Mouse (Mus musculus) spleen, embryonic (tissue): ENCODE data around the gene Gm11549.

ENCODE experiments used
- CTCF ChIA-PET: fragments of 350-600 bp; sonication (Branson Sonifier 250); formaldehyde crosslinking; loops from one replicate; lab custom pipeline; 2022; lab: Charles Lee

Gm11549 gene

DNA sequence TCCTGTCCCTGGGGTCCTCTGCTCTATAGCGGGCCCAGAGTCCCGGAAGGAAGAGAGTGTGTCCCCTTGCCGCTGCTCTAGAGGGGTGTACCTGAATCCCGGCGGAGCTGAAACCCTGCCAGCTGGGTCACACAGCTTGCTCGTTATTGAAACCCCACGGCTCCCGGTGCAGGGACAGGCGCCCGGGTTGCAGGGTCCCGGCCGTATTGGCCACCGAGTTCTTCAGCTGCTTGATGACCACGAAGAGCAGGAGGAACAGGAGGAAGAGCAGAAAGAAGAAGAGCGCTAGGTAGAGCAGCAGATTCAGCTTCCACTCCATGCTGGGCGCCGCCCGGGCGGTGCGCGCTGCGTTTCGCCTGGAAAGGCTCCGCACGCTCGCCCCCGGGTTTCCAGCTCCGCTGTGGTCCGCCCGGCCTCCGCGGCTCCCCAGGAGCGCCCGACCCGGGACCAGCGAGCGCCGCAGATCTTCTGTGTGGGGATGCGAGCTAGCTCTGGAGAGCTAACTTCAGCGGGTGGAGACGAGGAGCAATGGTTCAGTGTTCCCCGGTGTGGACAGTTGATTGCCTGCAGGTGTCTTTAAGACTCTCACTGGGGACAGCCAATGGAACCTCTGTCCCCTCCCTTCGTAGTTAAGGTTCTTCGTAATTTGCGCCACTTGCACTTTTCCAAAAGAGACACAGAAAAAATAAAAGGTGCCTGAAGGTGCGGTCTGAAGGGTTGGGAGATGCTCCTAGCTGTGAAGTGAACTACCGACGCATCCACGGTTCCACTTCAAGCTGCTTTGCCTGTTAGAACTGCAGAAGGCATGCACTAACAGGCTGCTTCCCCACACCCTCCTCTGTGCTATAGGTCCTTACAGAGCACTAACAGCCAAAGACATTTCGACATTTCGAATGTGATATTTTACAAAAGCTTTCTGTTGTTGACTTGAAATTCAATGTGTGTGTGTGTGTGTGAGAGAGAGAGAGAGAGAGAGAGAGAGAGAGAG, at the start of gene Gm11549:
TSS of gene Gm11549 (minus strand) at position 741 of the 988 bp plus-strand sequence.
- CTCF ChIA-PET: no interaction called here

DNA sequence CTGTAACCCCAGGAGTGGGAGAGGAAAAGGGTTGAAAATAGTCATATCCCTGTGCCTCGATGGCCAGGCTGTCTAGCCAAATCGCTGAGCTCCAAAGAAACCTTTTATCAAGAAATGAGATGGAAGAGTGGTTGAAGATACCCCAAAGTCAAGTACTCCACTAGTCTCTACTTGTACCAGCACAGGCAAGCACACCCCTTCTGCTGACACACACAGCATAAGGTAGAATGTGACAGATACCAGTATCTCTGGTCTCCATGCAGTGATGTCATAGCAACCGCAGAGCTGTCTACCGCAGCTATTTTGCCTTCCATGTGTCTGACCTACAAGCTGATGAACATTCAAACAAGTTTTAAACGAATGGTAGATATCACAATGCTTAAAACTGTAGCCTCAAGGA, 48.2 kb upstream of the Gm11549 start:
- CTCF ChIA-PET: no interaction called here

DNA sequence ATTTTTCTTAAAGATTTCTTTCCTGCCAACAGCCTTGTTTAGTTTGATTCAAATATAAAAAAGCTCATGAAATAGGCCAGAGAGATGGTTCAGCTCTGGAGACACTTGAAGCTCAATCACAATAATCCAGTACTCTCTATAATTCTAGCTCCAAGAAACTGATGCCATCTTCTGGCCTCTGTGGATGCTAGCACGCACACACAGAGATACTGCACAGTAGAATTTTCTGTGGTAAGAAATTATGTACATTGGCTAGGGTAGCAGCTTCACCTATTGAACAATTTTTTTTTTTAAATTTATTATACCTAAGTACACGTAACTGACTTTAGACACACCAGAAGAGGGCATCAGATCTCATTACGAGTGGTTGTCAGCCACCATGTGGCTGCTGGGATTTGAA, 42.1 kb upstream of the Gm11549 start:
- CTCF ChIA-PET: no interaction called here

DNA sequence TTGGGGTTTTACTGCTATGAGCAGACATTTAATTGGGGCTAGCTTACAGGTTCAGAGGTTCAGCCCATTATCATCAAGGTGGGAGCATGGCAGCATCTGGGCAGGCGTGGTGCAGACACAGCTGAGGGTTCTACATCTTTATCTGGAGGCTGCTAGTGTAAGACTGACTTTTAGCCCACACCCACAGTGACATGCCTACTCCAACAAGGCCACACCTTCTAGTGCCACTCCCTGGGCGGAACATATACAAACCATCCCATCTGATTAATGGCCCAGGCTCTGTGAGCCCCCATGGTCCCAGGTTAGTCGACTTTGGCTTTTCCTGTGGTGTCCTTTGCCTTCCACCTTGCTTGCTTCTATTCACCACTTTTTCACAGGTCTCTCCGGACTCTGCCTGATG, 38.0 kb upstream of the Gm11549 start:
- CTCF ChIA-PET: no interaction called here

DNA sequence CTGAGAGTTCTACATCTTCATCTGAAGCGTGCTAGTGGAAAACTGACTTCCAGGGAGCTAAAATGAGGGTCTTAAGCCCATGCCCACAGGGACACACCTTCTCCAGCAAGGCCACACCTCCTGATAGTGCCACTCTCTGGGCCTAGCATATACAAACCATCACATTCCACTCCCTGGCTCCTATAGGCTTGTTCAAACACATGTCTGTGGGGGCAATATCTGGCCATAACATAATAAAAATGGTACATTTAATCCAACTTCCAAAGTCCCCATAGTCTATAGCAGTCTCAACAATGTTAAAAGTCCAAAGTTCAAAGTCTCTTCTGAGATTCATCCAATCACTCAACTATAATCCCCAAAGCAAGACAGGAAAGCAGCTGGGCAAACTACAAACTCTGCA, 36.0 kb upstream of the Gm11549 start:
- CTCF ChIA-PET: no interaction called here

DNA sequence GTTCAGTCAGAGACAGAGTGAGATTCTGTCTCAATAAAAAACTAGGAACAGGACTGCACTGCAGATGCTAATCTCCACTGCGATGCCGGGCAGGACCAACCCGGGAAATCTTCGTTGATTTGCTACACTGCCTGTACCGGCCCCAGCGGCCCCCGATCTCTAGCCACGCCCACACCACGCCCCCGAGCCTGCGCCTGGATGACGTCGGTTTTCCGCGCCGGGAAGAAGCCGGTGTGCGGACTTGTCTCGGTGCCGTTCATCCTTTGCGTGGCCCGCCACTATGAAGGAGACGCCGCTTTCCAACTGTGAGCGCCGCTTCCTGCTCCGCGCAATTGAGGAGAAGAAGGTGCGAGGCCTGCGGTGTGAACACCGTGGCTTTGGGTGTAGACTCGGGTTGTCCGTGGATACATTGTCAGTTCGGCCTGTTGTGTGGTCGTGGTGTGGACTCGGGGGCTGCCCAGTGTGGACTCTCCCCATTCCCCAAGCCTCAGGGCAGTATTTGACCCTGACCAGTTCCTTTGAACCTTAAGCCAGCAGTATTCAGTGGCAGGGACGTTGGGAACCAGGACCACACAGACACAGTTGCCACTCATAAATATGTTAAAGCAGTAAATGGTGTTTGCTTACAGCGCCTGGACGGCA, 30.9 kb upstream of the Gm11549 start, which contains the start of gene Exosc9:
TSS of gene Exosc9 (plus strand) at position 201 of the 642 bp plus-strand sequence.
- CTCF ChIA-PET: interaction anchor here (0.7 kb wide), 1 partner anchor 50 kb away, joined by 3 read pairs; no protein-coding TSS in a partner anchor

DNA sequence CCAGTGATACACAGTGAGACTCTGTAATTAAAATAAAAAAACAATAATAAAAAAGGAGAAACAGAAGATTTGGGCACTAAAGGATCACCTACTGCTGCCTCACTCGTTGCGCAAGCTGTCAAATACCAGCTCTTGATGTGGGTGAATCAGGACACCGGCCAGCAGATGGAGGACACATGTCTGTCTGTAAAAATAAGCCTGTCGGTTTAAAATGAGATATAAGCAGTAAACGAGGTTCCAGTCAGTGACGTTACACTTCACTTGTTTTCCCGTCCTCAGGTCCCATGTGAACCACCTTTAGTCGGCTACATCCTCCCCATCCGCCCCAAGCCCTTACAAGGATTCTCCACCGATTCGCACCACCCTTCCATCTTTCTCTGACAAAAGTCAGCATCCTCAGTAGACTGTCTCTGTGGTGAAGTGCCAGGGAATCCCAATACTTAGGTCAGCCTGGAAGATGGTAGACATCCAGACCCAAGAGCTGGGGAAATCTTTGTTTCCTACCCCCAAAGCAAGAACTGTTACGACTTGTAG, 30.3 kb upstream of the Gm11549 start:
- CTCF ChIA-PET: no interaction called here

DNA sequence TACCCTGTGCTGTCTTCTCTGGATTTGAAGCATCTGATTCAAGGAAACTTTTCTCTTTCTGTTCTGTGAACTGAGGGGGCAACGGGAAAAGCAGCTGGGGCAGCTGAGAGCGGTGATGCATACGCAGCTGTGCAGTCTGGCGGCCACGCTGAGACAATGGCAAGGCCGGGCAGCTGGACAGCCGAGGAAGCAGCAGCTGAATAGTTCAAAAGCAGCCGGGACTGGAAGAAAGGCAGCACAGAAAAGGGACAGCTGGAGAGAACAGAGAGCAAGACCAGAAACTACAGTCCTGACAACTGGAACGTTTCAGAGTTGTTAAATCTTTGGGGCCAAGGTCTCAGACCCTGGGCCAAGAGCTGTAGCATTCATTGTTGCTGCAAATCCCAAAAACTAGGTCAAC, 29.7 kb upstream of the Gm11549 start:
- CTCF ChIA-PET: no interaction called here

DNA sequence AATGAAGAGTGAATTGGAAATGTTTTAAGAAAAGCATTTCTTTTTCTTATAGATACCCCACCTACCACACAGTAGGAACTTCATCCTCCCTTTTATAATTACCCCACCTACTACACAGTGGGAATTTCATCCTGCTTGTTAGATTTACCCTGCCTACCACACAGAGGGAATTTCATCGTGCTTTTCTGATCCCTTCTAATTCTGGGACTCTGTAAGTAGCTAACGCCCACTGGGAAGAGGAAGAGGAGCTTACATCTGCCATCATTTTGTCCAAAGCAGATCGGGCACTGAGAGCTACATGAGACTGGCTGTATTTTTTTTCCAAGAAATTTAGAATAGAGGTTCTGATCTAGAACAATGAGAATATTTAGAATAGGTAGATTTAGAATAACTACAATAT, 23.3 kb upstream of the Gm11549 start:
- CTCF ChIA-PET: no interaction called here

DNA sequence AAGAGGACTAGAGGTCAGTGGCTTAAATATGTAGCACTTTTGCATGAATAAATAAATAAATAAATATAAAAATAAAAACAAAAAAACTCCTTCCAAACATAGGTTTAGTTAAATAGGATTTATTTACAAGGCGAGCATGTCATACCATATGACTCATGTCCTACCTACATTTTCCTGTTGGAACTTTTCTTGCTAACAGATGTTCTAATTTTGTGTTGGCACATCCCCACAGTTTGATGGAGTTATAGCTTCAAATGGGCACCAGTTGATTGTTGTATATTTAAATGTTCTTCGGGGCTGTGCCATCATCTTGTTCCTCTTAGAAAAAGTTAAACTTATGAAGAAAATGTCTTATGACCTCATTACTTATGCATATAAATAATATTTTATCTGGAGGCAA, 19.8 kb upstream of the Gm11549 start:
- CTCF ChIA-PET: no interaction called here

DNA sequence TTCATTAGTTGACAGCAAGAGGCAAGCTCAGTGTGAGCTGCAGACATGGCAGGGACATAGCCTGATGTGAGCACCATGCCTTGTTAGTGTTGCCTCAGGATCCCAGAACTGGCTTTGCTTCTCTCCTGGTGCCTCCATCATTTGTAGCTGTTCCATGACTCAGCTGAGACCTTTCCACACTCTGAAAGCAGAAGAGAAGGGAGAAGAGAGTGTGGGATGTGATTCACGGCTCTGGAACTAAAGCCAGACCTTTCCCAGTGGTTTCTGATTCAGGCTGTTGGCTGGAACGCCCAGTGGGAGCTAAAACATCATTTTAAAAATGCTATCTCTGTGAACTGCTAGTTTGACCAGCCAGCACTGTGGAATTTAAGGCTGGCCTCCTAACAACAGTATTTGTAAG, 19.1 kb upstream of the Gm11549 start:
- CTCF ChIA-PET: no interaction called here

DNA sequence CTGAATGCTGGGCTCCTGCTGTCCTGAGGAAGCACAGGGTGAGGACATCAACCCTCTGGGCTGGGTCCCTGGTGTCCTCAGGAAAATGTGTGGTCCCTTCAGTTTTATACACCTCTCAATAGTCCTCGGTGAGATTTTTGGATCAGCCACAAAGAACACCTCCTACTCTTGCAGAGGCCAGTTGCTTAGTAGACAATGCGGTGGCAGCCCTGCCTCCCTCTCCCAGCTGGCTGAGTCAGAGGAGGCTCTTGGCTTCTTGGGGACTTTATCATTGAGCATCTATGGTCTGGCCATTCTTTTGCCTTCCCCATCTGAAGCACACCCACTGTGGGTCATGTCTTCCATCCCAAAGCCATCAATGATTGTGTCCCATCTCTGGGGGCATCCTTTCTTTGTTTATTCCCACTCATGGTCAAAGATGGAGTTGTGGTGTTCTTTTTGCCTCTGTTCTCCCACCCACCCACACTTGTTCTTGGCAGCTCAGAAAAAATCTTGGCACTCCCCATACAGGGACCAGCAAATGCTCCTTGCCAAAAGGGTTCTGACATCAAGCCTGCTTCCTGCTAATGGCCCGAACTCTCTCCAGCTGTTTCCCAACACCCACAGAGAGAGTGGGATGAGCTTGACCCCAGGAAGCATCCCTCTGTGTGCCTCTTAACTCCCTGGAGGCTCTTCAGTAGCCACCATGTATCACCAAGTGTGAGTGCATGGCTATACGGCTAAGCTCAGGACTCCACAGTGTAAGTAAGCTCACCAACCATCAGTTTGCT, 16.3 kb upstream of the Gm11549 start:
- CTCF ChIA-PET: no interaction called here

DNA sequence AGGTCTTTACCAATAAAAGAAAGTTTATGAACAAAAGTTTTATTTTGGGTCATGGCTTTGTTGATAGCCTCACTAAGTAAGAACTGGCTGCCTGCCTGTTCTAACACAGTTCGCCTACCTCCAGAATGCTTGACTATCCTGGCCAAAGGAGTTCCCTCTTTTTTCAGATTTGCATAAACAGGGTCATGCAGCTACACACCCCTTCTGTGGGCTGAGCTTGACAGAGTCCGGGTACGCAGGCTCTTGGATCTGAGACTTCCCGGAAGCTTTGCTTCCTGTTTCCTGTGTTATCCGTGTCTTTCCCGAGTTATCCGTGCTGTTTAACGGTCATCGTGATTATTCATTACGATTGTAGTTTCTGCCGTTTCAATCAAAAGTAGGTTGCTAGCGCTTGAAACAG, 14.4 kb upstream of the Gm11549 start:
- CTCF ChIA-PET: no interaction called here

DNA sequence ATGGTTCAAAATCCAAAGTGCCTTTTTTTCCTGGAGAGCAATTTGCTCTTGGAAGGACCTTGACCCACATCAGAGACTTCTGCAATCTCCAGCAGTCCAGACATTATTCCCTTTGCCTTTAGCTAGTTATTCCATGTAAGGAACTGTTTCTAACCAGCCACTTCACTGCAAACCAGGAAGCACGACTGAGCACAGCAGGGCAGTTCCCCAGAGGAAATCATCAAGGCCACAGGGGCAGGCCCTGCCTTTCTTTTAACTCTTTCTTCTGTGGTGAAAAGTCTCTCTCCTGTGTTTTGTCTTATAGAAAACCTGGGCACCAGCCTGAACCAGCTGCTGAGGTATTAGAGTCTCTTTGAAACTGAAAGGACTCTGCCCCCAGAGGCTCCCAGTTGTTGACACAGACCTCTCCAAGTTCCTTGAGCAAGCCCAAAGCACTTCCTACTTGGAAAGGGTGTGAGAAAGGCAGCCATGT, 11.6 kb upstream of the Gm11549 start:
- CTCF ChIA-PET: no interaction called here

DNA sequence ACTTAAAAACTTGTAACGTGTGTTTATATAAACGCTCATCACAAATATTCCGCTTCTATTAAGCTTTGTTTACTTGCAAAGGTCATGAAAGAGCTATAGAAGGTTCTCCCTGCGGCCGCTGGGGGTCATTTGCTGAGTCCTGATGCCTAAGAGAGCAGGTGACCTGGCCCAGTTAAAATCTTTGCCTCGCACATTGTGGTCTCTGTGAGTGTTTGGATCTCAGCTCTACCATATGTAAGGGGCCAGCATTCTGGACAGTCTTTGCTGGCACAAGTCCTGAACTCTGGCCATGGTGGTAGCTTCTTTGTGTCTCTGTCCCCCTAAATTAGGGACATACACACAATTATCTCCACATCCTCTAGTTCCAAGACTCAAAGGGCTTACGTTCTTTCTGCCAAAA, 11.1 kb upstream of the Gm11549 start:
- CTCF ChIA-PET: no interaction called here

DNA sequence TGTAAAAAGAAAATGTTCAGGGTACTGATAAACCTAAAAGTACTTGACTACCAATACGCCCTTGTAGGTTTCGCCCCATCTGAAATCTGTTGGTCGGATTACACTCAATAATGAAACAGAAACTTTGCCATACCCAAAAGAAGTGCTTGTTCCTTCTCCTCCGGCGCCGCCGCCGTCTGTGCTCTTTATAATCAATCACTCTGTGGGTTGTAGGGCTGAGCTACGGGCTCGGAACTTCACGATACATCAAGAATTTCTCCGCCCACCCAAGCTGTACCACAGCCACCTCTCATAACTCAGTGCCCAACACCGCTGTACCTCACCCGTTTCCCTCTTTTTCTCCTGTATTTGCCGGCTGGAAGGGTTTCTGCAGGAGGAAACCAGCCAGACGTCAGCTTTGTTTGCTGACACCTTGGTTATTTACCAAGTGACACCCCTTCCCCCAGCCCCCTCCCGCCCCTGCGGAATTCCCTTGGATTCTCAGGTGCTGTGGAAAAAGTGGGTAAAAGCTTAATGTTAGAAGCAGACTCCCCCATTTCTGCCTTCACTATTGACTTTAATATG, 10.4 kb upstream of the Gm11549 start:
- CTCF ChIA-PET: no interaction called here

DNA sequence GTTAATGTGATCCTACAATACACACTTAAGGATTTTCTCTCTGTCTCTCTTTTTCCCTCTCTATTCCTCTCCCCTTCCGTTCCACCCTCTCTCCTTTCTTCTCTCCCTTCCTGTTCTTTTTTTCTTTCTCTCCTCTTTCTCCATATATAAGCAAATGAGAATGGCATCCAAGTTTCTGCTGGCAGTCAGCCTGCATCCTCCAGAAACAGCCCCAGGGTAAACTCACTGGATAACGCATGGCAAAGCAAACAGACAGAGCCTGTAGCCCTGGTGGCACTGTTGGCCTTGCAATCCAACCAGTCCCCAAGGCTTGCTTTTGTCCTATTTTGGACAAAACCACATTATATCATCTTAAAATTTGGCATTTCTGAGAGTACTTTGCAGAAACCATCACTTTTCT, 9.6 kb upstream of the Gm11549 start:
- CTCF ChIA-PET: no interaction called here

DNA sequence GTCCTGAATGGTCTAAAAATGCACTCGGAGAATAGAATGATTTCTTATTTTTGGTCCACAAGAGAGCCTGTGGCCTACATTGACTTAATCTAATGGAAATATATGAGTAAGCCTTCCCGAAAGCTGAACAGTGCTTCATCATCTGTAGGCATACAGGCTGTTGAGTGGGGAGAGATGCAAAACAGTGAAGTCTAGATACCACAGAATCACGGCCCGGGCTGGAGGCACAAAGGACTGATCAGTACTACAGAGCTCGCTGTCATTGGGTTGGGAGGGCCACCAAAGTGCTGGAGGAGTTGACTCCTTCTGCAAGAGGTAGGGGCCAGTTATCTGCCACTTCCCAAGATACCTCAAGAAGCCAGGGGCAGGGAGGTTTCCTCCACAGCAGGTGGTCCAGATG, 9.2 kb upstream of the Gm11549 start:
- CTCF ChIA-PET: no interaction called here

DNA sequence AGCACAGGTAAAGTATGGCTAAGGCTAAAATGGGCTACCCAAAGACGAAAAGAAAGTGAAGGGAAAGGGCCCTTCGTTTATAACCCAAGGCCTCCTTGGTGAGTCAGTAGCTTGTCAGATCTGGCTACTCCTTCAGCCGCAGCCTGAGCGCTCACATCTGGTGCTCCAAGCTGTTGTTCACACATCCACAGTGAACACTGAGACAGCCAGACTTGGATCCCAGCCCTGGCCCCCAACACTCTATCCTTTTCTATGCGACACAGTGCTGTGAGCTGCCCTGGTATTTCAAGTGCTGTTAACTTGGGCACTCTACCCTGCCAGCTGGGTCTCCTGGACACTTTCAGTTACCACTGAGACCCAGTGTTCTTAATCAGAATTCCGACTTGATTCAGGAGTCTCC, 8.7 kb upstream of the Gm11549 start:
- CTCF ChIA-PET: no interaction called here

DNA sequence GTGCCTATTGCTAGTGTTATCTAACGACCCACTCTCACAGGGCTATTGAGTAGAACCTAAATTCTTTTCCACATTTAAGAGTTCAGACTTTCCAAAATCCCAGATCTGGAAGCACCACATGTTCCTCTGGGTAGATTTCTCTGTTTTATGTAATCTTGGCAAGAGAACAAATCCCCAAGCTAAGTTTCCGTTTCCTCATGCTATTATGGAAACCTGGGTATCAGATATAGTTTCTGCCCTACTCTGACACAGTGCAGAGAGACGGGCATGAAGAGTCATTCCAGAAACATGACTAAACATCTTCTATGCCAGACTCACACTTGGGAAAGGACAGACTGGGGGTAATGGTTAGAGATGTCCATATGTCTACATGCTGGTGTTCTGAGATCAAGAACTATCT, 2.9 kb upstream of the Gm11549 start:
- CTCF ChIA-PET: no interaction called here

DNA sequence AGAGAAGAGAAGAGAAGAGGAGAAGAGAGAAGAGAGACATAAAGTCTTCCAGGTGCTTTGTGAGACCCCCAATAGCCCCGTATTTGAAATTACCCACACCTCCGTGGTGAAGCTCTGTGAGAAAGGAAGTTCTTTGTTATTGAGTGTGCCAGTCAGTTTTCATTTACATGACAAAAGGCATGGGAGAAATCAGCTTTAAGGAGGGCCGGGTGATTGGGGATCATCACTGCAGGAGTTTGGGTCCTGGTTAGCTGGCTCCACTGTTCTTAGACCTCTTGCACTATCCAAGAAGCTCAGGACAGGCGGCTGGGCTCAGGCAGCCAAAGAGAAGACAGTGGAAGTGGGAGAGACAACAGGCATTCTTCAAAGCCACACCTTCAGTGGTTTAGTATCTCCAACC, 524 bp upstream of the Gm11549 start:
- CTCF ChIA-PET: no interaction called here
